In the genomic region with DNA sequence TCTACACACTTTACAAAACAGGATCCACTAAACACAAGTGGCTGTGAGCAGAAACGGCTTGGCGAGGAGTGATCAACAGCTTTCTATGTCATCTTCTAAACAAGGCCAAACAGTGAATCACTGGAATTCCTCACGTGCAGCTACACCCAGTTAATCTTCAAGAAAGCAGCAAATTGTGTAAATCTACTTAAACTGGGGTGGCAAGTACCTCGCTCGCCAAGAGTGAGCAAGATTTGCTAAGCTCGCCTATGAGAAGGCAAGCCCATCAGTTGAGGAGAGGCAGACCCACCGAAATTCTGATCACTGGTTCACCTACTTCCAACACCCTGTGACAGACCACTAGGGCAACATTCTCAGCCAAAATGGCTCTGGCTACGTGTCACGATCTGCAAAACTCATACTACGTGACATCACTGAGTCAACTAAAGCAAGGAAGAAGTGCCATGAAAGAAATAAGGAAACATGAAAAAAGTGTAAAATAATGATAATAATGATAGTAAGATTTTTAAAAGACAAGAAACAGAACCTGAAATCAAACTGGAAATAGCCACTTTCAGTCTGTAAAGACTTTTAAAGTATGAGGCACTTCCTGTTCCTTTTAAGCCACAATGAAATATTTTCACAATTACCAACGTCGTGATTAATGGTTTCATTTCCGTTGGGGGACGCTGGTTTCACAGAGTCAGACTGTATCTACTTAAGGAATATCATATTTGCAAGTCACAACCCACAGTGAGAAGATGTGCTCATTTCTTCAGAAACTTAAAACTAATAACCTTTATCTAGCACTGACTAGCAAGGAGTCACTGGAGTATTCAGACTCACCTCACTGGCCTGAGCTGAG, we compare ENCODE assay signal across 8 mouse cellular contexts.
A peak's percentile ranks its signal among the peaks of the same experiment; 100 is the strongest.
DNase-seq lines count a peak whose midpoint lies in the region; ATAC-seq and TF ChIP-seq lines count a peak whose summit lies in the region.

No protein-coding gene starts in this region.

- H3K4me3 ChIP-seq in heart, embryonic 16.5 days (ENCODE audit: low read length): no peak overlapping the region
- H3K4me3 ChIP-seq in megakaryocyte, embryonic 14.5 days (replicated peaks): peak overlapping the region; percentile 38
- H3K4me3 ChIP-seq in left cerebral cortex, adult 2 months: no peak overlapping the region

- ATAC-seq in heart, embryonic 16.5 days (replicated peaks; ENCODE audit: extremely low read depth, insufficient read depth, low FRiP score): no peak
- peak; percentile 53 for ATAC-seq in common myeloid progenitor, adult 5-6 weeks (replicated peaks; ENCODE audit: low read depth, poor library complexity, severe bottlenecking)

- intact Hi-C loops in left cerebral cortex, adult 2 months (cut with DNase I): no loop called here

- peak overlapping the region; percentile 16; the same call in 1 of the 2 replicates for H3K9ac ChIP-seq in heart, embryonic 16.5 days (ENCODE audit: low read length)

- H3K27me3 ChIP-seq in heart, embryonic 16.5 days (ENCODE audit: control insufficient read depth, insufficient read depth, low read length): no peaks in the 10 kb centered on the region
- no peaks in the 10 kb centered on the region for H3K27me3 ChIP-seq in megakaryocyte, embryonic 14.5 days (replicated peaks)

- WGBS in heart, embryonic 16.5 days: 45% methylated on average over 14 of the region's 14 CpGs

- peaks cover 73% of the 10 kb centered on the region for H3K4me1 ChIP-seq in heart, embryonic 16.5 days (ENCODE audit: control insufficient read depth, insufficient read depth, low read length)
- H3K4me1 ChIP-seq in megakaryocyte, embryonic 14.5 days: peaks cover 76% of the 10 kb centered on the region

- peak overlapping the region; percentile 9; the same call in 1 of the 2 replicates for H3K27ac ChIP-seq in heart, embryonic 16.5 days (ENCODE audit: low read length)
- no peak overlapping the region for H3K27ac ChIP-seq in left cerebral cortex, adult 2 months

- TF ChIP-seq CTCF in left cerebral cortex, adult 2 months (IDR thresholded peaks at IDR 0.05): no peak

- H3K36me3 ChIP-seq in heart, embryonic 16.5 days (ENCODE audit: control insufficient read depth, insufficient read depth): 0 out of 2 replicates have a peak, but pooled peaks cover 3% of the 10 kb centered on the region
- peaks cover 11% of the 10 kb centered on the region for H3K36me3 ChIP-seq in megakaryocyte, embryonic 14.5 days (replicated peaks; ENCODE audit: low read length)

- peak overlapping the region; percentile 24 for H3K4me2 ChIP-seq in heart, embryonic 16.5 days (ENCODE audit: low read depth, low read length)

- H3K9me3 ChIP-seq in heart, embryonic 16.5 days (replicated peaks; ENCODE audit: control insufficient read depth, low read length): no peaks in the 10 kb centered on the region
- H3K9me3 ChIP-seq in megakaryocyte, embryonic 14.5 days: no peaks in the 10 kb centered on the region

- DNase-seq in heart, postnatal 4 days: no peak
- peak; percentile 51 for DNase-seq in CD4-positive helper T cell, adult 2 months (ENCODE audit: low read depth, low spot score)
- DNase-seq in embryo, embryonic 10.5 days (ENCODE audit: low spot score): no peak
- no peak for DNase-seq in embryo, embryonic 9.5 days (ENCODE audit: extremely low spot score)
- no peak for DNase-seq in left cerebral cortex, adult 2 months (ENCODE audit: extremely low spot score in 1 of 2, low spot score in 2 of 2)
